Mouse (Mus musculus): Measurements from ENCODE around the gene Tac2. TPM values are rescaled to one million over a fixed set of nuclear protein-coding genes. Genes with fewer than 3 reads are reported as not detected.
A peak's percentile ranks its signal among the peaks of the same experiment; 100 is the strongest.

Tac2 gene
- total and polyA plus RNA-seq, 3 experiments, result not detected

DNA sequence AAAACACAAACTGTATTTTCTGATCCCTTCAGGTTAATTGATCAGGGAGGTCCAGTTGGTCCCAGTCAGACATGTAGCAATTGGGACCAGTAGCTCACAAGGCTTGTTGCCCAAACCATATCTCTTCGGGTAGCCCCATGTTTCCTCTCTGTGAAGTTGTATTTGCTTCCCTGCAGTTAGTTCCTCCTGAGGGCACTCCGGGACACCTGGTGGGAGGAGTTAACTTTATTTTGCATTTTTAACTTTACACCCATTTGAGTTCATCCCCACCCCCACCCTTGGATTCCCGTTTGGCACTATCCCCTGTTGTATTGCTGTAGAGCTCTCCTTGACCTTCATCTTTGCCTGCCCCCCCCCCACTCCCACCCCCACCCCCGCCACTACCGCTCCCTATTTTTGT lies 21.6 kb downstream of the Tac2 start:
- WGBS, result 48% methylated on average over 5 of the region's 5 CpGs
- H3K79me2 ChIP-seq (replicated peaks; ENCODE audit: control insufficient read depth, insufficient read depth, low read length), result peaks cover 4% of the 10 kb centered on the region; the same call in 1 of the 2 replicates
- H3K27ac ChIP-seq, result no peak overlapping the region
- DNase-seq, result no peak
- intact Hi-C loops (cut with DNase I), result no loop called here
- no peak for TF ChIP-seq CTCF (IDR thresholded peaks at IDR 0.05)
- TF ChIP-seq POLR2A (IDR thresholded peaks at IDR 0.05; ENCODE audit: insufficient read depth, low read depth, low read length), result no peak
- no peak for TF ChIP-seq EP300 (IDR thresholded peaks at IDR 0.05; ENCODE audit: insufficient read depth, low read depth, low read length)
- H3K36me3 ChIP-seq (ENCODE audit: control insufficient read depth, insufficient read depth, low read length), result no peaks in the 10 kb centered on the region
- H3K4me3 ChIP-seq, result no peak overlapping the region
- no peaks in the 10 kb centered on the region; the same call in 1 of the 2 replicates for H3K4me1 ChIP-seq (ENCODE audit: control insufficient read depth, insufficient read depth, low read length)
- H3K27me3 ChIP-seq (ENCODE audit: control insufficient read depth, insufficient read depth, low read length), result no peaks in the 10 kb centered on the region
- H3K9ac ChIP-seq (ENCODE audit: low read depth, low read length), result no peak overlapping the region

DNA sequence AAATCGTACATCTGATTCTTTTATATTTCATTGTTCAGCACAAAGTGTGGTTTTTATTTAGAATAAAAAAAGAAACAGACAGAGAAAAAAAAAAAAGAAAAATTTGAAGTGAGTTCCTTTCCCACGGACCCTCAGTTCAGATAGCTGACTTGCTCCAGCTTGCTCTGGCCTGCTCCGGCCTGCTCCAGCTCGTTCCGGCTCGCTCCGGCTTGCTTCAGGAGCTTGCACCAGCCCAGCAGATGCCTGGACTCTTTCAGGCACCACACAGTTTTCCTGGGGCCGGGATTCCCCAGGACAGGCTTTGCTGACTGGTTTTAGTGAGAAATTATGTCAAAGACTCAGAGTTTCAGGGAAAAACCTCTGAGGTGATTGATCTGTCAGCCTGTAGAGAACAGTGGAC lies 23.0 kb downstream of the Tac2 start:
- TF ChIP-seq POLR2A (IDR thresholded peaks at IDR 0.05; ENCODE audit: insufficient read depth, low read depth, low read length) (no peak), CTCF (IDR thresholded peaks at IDR 0.05) (no peak), EP300 (IDR thresholded peaks at IDR 0.05; ENCODE audit: insufficient read depth, low read depth, low read length) (no peak)
- WGBS, result 78% methylated on average over 8 of the region's 8 CpGs
- Histone ChIP-seq H3K4me1 (ENCODE audit: control insufficient read depth, insufficient read depth, low read length) (no peaks in the 10 kb centered on the region; the same call in 1 of the 2 replicates), H3K27me3 (ENCODE audit: control insufficient read depth, insufficient read depth, low read length) (no peaks in the 10 kb centered on the region), H3K9ac (ENCODE audit: low read depth, low read length) (no peak overlapping the region), H3K36me3 (ENCODE audit: control insufficient read depth, insufficient read depth, low read length) (no peaks in the 10 kb centered on the region), H3K4me3 (no peak overlapping the region), H3K79me2 (replicated peaks; ENCODE audit: control insufficient read depth, insufficient read depth, low read length) (peaks cover 4% of the 10 kb centered on the region; the same call in 1 of the 2 replicates), H3K27ac (no peak overlapping the region)
- DNase-seq, result no peak
- intact Hi-C loops (cut with DNase I), result no loop called here

DNA sequence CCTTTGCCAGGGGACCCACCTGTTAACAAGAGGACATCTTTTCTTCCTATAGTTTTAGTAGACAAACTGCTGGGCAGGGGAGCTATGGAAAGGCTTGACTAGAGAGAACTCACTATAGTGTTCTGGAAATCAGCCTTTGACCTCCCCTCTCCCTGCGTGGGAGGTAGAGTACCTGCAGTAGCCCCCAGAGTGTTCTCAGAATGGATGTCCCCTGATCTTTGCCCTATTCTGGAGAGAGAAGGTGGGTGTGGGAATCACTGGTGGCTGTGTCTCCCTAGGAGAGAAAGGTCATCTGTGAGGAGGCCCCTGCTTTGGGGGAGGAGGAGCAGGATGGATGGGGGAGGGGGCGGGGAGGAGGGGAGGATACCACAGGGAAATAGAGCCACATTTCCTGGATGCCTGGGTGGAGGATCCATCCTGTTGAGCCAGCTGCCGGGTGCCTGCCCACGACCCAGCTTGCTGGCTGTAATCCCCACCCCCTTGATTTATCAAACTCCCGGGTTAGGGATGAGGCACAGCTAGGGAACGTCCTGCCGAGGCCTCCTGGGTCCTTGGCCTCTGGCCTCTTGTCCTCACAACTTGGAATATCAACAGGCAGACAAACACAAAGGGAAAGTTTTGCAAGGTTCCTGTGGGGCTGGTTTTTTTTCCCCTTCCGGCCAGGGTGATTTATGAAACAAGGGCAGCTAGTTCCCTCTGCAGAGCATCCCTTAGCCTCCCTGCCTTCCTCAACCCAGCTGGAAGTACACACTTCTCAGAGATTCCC lies 24.8 kb downstream of the Tac2 start:
- no peak overlapping the region for H3K9ac ChIP-seq (ENCODE audit: low read depth, low read length)
- 12% methylated on average over 8 of the region's 8 CpGs for WGBS

DNA sequence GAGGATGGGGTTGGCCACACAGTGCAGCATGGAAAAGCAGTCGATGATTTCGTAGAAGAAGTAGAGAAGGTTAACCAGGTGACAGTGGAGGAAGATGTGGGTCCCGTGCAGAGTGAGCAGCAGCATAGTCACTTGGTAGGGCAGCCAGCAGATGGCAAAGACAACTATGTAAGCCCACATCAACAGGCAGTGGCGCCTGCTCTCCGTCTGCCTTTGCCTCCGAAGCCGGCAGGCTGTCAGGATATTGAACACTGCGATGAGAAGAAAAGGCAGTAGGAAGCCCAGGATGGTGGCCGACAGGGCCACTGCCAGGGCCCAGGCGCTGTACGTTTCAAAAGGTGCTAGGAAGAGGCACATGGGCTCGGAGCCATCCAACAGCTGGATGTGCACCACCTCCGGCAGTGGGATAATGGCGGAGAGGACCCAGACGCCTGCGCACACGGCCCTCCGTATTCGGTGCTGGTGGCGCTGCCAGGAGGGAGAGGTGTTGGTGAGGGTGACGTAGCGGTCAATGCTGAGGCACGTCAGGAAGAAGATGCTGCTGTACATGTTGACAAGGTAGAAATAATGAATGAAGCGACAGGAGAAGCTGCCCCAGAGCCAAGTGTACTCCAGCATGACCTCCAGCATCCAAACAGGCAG lies 26.0 kb downstream of the Tac2 start:
- peak; percentile 45 to 47 for DNase-seq
- no peak for TF ChIP-seq POLR2A (IDR thresholded peaks at IDR 0.05; ENCODE audit: insufficient read depth, low read depth, low read length)
- TF ChIP-seq EP300 (IDR thresholded peaks at IDR 0.05; ENCODE audit: insufficient read depth, low read depth, low read length), result no peak
- no peak for TF ChIP-seq CTCF (IDR thresholded peaks at IDR 0.05)
- peak overlapping the region; percentile 54 for H3K4me3 ChIP-seq
- intact Hi-C loops (cut with DNase I), result no loop called here
- peak overlapping the region; percentile 48 for H3K27ac ChIP-seq
- peak overlapping the region; percentile 34 for H3K9ac ChIP-seq (ENCODE audit: low read depth, low read length)
- H3K4me1 ChIP-seq (ENCODE audit: control insufficient read depth, insufficient read depth, low read length), result peaks cover 6% of the 10 kb centered on the region
- H3K27me3 ChIP-seq (ENCODE audit: control insufficient read depth, insufficient read depth, low read length), result no peaks in the 10 kb centered on the region
- WGBS, result 33% methylated on average over 24 of the region's 24 CpGs
- H3K36me3 ChIP-seq (ENCODE audit: control insufficient read depth, insufficient read depth, low read length), result peaks cover 2% of the 10 kb centered on the region; the same call in 1 of the 2 replicates
- no peaks in the 10 kb centered on the region for H3K79me2 ChIP-seq (replicated peaks; ENCODE audit: control insufficient read depth, insufficient read depth, low read length)

More for the DNA sequence above, 24.8 kb downstream of the Tac2 start:
- H3K36me3 ChIP-seq (ENCODE audit: control insufficient read depth, insufficient read depth, low read length), result no peaks in the 10 kb centered on the region
- H3K27me3 ChIP-seq (ENCODE audit: control insufficient read depth, insufficient read depth, low read length), result no peaks in the 10 kb centered on the region
- peak overlapping the region; percentile 54 for H3K4me3 ChIP-seq
- TF ChIP-seq CTCF (IDR thresholded peaks at IDR 0.05) (no peak), POLR2A (IDR thresholded peaks at IDR 0.05; ENCODE audit: insufficient read depth, low read depth, low read length) (0 out of 2 replicates have a peak, but pooled peaks have one; percentile 29), EP300 (IDR thresholded peaks at IDR 0.05; ENCODE audit: insufficient read depth, low read depth, low read length) (0 out of 2 replicates have a peak, but pooled peaks have one; percentile 13)
- peak overlapping the region; percentile 48 for H3K27ac ChIP-seq
- peaks cover 2% of the 10 kb centered on the region; the same call in 1 of the 2 replicates for H3K4me1 ChIP-seq (ENCODE audit: control insufficient read depth, insufficient read depth, low read length)
- intact Hi-C loops (cut with DNase I), result no loop called here
- H3K79me2 ChIP-seq (replicated peaks; ENCODE audit: control insufficient read depth, insufficient read depth, low read length), result peaks cover under 1% of the 10 kb centered on the region; the same call in 1 of the 2 replicates
- peak; percentile 57 to 62 for DNase-seq

DNA sequence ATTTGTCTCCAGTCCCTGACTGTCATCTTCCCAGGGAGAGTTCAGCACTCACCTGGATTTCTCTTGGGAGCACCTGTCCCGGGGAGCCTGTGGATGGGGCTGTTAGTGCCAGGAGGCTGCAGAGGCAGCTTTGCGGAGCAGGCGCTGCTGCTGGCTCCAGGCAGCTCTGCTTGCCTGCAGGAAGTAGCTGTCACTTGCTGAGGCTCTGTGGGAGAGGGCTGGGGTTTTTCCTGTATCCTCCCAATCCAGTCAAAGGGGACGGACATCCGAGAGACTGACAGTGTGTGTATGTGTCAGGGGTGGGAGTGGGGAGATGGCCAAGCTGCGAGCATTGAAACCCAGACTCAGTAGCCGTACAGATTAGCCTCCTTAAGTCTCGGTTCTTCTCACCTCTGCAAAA lies 27.3 kb downstream of the Tac2 start, which contains the start of gene Gpr182:
TSS of gene Gpr182 (minus strand) at position 185 of the 400 bp plus-strand sequence.
- intact Hi-C loops (cut with DNase I), result no loop called here
- 28% methylated on average over 8 of the region's 8 CpGs for WGBS
- H3K36me3 ChIP-seq (ENCODE audit: control insufficient read depth, insufficient read depth, low read length), result peaks cover 2% of the 10 kb centered on the region; the same call in 1 of the 2 replicates

More for the DNA sequence above, 27.3 kb downstream of the Tac2 start, which contains the start of gene Gpr182:
- H3K79me2 ChIP-seq (replicated peaks; ENCODE audit: control insufficient read depth, insufficient read depth, low read length), result no peaks in the 10 kb centered on the region
- H3K4me1 ChIP-seq (ENCODE audit: control insufficient read depth, insufficient read depth, low read length), result peaks cover 9% of the 10 kb centered on the region
- peak within 1 kb of the TSS; percentile 54 for H3K4me3 ChIP-seq
- peak; percentile 53 to 60 for DNase-seq
- TF ChIP-seq POLR2A (IDR thresholded peaks at IDR 0.05; ENCODE audit: insufficient read depth, low read depth, low read length), result peak; percentile 88
- no peak for TF ChIP-seq CTCF (IDR thresholded peaks at IDR 0.05)
- TF ChIP-seq EP300 (IDR thresholded peaks at IDR 0.05; ENCODE audit: insufficient read depth, low read depth, low read length), result peak; percentile 52; the same call in 1 of the 2 replicates
- no peaks in the 10 kb centered on the region for H3K27me3 ChIP-seq (ENCODE audit: control insufficient read depth, insufficient read depth, low read length)
- peak within 1 kb of the TSS; percentile 48 for H3K27ac ChIP-seq
- H3K9ac ChIP-seq (ENCODE audit: low read depth, low read length), result peak within 1 kb of the TSS; percentile 34
